Mouse (Mus musculus) stomach, embryonic 16.5 days (tissue): Measurements from ENCODE around the gene Bcas3. TPM values are rescaled to one million over a fixed set of nuclear protein-coding genes. Genes with fewer than 3 reads are reported as not detected.
A peak's percentile ranks its signal among the peaks of the same experiment; 100 is the strongest.

Experiments
- ATAC-seq: fragments of 200-750 bp; cut with Nextera tagmentation; 2 replicates; pipeline ENCODE4 v1.8.0; 2017; ENCODE audit warnings: moderate number of reproducible peaks, moderate TSS enrichment; ENCODE audit not compliant: insufficient read depth, low FRiP score
- H3K27ac ChIP-seq: fragments of 300-500 bp; sonication (generic); 2 replicates; pipeline ENCODE4 v1.5.1; 2014; ENCODE audit warnings: low read length
- H3K27me3 ChIP-seq: fragments of 300-500 bp; sonication (generic); 2 replicates; pipeline ENCODE4 v1.6.1; 2014; ENCODE audit warnings: low read length, control low read depth, mixed read lengths; ENCODE audit not compliant: control insufficient read depth, insufficient read depth
- H3K36me3 ChIP-seq: fragments of 300-500 bp; sonication (generic); 2 replicates; pipeline ENCODE4 v1.6.1; 2014; ENCODE audit warnings: low read length; ENCODE audit not compliant: control insufficient read depth, insufficient read depth
- H3K4me1 ChIP-seq: fragments of 300-500 bp; sonication (generic); 2 replicates; pipeline ENCODE4 v1.6.1; 2014; ENCODE audit warnings: low read length, control low read depth, mixed read lengths; ENCODE audit not compliant: control insufficient read depth, insufficient read depth
- H3K4me2 ChIP-seq: fragments of 300-500 bp; sonication (generic); 2 replicates; pipeline ENCODE4 v1.6.1; 2014; ENCODE audit warnings: low read depth, low read length, mixed read lengths
- H3K4me3 ChIP-seq: fragments of 300-500 bp; sonication (generic); replicated peaks from 2 replicates; pipeline ENCODE4 v1.5.1; 2014; ENCODE audit warnings: mild to moderate bottlenecking, low read length
- H3K9ac ChIP-seq: fragments of 300-500 bp; sonication (generic); 2 replicates; pipeline ENCODE4 v1.6.1; 2014; ENCODE audit warnings: low read length
- H3K9me3 ChIP-seq: fragments of 300-500 bp; sonication (generic); replicated peaks from 2 replicates; pipeline ENCODE4 v1.6.1; 2016; ENCODE audit warnings: low read length, control low read depth; ENCODE audit not compliant: control insufficient read depth
- WGBS: fragments of 180-500 bp; shearing (Covaris S2); extraction: QIAGEN DNeasy Blood & Tissue Kit; methylation state at CpG from one replicate; pipeline ENCODE4 v1.1.7; 2014; 5-methylcytosine and 5-hydroxymethylcytosine counted together
- polyA plus RNA-seq: library from polyadenylated mRNA; unstranded; fragments of >200 nt; fragmentation: Nextera tagmentation; extraction: Ambion mirVana; gene quantifications from 2 replicates; pipeline ENCODE4 v1.2.1, GENCODE M21; 2015

The Bcas3 gene
- polyA plus RNA-seq, 1 experiment from 2014 or later: 21.2 TPM

DNA sequence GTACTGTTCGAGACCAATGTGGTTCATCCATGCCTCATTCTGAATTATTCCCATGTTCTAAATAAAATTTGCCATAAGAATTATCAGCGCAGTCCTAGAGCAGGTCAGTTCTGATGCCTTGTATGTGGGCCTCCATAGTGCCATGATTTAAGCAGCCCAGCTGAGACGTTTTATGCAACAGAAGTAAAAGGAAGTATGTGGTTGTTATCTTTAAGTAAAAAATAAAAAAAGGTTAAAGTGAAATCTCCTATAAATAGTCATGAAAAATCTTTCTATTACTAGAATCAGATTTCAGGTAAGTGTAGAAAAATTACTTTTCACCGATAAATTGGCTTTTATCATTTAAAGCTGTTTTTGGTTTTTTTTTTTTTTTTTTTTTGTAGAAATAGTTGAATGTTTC, 290.1 kb downstream of the Bcas3 start:
- no peak overlapping the region for H3K4me3 ChIP-seq
- no peaks in the 10 kb centered on the region for H3K9me3 ChIP-seq
- peaks cover 15% of the 10 kb centered on the region for H3K4me1 ChIP-seq
- ATAC-seq: no peak
- H3K27me3 ChIP-seq: no peaks in the 10 kb centered on the region
- no peaks in the 10 kb centered on the region for H3K36me3 ChIP-seq
- H3K4me2 ChIP-seq: no peak overlapping the region
- H3K9ac ChIP-seq: no peak overlapping the region
- no peak overlapping the region for H3K27ac ChIP-seq
- 89% methylated on average over 4 of the region's 4 CpGs for WGBS

DNA sequence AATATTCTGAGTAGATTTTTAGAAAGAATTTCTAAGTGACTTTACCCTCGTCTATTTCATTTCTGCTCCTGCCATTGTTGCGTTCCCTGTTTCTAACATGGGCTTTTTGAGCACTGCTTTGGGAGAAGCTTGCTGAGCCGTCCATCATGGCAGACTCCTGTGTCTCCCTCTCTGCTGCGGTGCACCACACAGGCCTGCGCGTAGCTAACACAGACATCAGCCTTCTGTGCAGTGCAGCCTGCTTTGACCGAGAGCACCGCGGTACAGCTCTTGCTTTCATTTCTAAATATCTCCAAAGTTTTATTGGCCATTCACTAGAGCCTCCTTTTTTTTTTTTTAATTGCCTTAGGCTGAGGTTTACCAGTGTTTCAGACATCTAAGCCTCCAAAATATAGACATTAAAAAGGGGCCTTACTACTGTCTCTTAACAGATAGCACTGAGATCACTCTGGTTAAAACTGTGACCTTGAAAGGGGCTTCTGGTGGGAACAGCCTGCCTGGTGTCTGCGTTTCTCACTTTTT, 290.6 kb downstream of the Bcas3 start:
- Histone ChIP-seq H3K4me1 (peaks cover 15% of the 10 kb centered on the region), H3K4me3 (no peak overlapping the region), H3K9me3 (no peaks in the 10 kb centered on the region), H3K36me3 (no peaks in the 10 kb centered on the region), H3K27ac (no peak overlapping the region), H3K9ac (0 out of 2 replicates have a peak overlapping the region, but pooled peaks have one; percentile 13), H3K4me2 (no peak overlapping the region), H3K27me3 (no peaks in the 10 kb centered on the region)
- WGBS: 58% methylated on average over 10 of the region's 10 CpGs
- no peak for ATAC-seq

DNA sequence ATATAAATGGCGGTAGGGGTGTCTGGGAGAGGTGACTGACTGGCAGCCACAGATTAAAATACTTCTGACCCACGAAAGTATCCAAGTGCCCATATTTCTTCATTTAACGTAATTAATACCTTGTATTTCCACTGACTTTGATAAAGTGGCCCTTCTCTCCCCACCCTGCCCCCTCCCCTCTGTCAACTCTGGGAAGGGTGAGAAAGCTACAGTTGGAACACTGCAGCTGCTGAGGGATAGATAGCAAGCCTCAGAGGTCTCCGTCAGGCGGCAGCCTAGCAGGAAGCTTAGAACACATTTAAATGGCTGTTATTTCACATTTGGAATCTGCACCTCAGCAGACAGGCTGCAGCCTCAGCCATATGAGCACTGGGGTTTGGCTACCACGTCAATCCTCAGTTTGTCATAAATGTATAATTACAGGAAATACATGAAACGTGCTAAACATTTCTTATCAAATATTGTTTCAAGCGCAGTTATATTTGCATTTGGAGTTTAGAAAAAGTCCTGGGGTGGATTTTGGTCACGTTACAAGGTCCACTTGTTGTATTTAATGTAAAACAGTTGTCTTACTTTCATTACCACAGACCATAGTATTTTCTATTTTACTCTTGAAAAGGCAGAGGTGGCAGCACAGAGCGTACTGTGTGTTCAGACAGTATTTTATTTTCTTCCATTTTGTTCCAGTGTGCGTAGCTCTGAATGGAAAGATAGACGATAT, 291.2 kb downstream of the Bcas3 start:
- WGBS: 42% methylated on average over 12 of the region's 12 CpGs
- no peaks in the 10 kb centered on the region for H3K27me3 ChIP-seq
- H3K9me3 ChIP-seq: no peaks in the 10 kb centered on the region
- H3K36me3 ChIP-seq: no peaks in the 10 kb centered on the region
- H3K4me3 ChIP-seq: no peak overlapping the region
- no peak overlapping the region for H3K9ac ChIP-seq
- H3K4me2 ChIP-seq: no peak overlapping the region; the same call in 1 of the 2 replicates
- ATAC-seq: peak; percentile 60; the same call in 1 of the 2 replicates
- H3K27ac ChIP-seq: no peak overlapping the region
- H3K4me1 ChIP-seq: peaks cover 15% of the 10 kb centered on the region

DNA sequence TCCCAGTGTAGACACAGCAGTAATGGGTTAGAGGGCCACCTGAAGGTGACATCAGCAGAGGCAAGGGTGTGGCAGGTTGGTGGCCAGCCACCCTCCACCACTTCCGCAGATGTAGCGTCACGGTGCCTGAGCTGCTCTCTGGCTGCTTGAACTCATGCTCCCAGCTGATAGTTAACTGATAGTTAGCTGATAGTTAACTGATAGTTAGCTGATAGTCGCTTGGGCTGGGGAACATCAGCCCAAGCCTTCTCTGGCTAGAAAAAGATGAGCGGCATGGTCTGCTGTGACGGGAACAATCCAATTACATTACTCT, 291.7 kb downstream of the Bcas3 start:
- Histone ChIP-seq H3K36me3 (no peaks in the 10 kb centered on the region), H3K4me1 (peaks cover 15% of the 10 kb centered on the region), H3K9ac (no peak overlapping the region), H3K4me3 (no peak overlapping the region), H3K27ac (no peak overlapping the region), H3K9me3 (no peaks in the 10 kb centered on the region), H3K4me2 (no peak overlapping the region; the same call in 1 of the 2 replicates), H3K27me3 (no peaks in the 10 kb centered on the region)
- no peak; the same call in 1 of the 2 replicates for ATAC-seq
- 71% methylated on average over 6 of the region's 6 CpGs for WGBS

DNA sequence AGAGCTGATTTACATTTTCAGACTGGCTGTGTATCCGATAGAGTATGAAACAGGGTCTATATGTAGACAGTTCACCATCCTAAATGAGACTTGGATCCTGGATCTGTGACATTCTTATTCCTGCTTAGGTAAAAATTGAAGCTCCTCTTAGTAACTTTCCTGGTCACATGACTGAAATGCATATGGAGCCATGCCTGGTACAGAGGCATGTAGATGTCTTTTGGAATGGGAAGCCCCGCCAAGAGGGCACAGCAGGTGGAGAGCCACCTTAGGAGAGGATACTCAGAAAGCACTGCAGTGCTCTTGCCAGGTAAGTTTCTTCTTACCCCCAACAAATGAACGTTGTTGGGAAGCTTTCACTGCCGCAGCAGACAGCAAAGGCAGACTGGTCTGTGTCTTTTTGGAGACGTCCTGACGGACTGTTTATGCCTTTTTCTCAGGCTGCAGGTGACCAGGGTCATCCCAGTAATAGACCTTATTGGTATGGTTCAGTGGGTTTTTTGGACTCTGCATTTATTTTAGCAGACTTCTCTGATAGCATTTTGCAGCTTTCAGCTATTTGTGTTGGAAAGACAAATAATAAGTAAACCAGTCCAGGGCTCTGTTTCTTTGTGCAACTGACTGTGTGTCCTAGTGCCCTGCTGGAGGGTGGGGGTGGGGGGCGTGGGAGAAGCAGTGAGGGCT, 292.3 kb downstream of the Bcas3 start:
- 69% methylated on average over 7 of the region's 7 CpGs for WGBS
- no peak overlapping the region for H3K9ac ChIP-seq
- H3K4me1 ChIP-seq: peaks cover 11% of the 10 kb centered on the region
- H3K9me3 ChIP-seq: no peaks in the 10 kb centered on the region
- no peak overlapping the region for H3K27ac ChIP-seq
- no peak overlapping the region for H3K4me2 ChIP-seq
- no peak for ATAC-seq
- no peaks in the 10 kb centered on the region for H3K27me3 ChIP-seq
- H3K4me3 ChIP-seq: no peak overlapping the region
- no peaks in the 10 kb centered on the region for H3K36me3 ChIP-seq

DNA sequence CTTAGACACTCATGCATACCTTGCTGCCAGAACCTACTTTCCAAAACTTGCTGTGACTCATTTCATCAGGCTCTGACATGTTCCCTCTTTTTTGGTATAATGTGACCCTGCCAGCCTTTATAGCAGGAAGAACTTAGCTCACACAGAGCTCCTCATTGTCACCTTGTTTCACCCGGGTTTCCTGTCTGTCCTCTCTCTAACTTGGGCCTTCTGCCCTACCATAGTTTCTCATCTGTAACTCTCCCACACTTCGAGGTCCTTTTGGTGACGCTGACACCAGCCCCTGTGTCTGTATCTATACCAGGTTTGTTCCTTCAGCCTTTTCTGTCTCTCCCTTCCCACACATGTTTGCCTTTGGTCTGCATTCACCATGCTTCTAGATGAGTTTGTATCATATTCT, 295.9 kb downstream of the Bcas3 start:
- H3K9me3 ChIP-seq: no peaks in the 10 kb centered on the region
- H3K27me3 ChIP-seq: no peaks in the 10 kb centered on the region
- no peak overlapping the region for H3K4me3 ChIP-seq
- no peaks in the 10 kb centered on the region for H3K36me3 ChIP-seq
- 60% methylated on average over 3 of the region's 3 CpGs for WGBS
- H3K4me1 ChIP-seq: peaks cover 9% of the 10 kb centered on the region
- H3K4me2 ChIP-seq: no peak overlapping the region
- no peak overlapping the region for H3K9ac ChIP-seq
- no peak for ATAC-seq
- H3K27ac ChIP-seq: no peak overlapping the region

DNA sequence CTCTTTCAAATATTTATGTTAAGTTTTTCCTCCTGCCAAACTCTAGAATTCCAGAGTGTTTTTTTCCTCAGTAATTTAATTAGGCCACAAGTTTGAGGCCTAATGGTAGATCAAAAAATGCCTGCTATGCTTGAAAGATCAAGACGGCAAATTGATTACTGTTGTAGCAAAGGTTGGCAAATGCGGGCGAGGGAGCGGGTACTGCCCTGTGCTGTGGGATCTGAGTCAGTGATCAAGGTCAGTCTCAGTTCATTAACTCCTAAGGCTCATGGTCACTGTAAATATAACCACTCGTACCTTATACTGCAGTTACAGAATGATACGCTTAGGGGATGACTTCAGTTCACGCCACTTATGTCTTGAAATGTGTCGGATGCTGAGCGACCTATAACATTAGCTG, 296.4 kb downstream of the Bcas3 start:
- Histone ChIP-seq H3K9ac (no peak overlapping the region), H3K4me2 (no peak overlapping the region), H3K4me1 (peaks cover 4% of the 10 kb centered on the region), H3K4me3 (no peak overlapping the region), H3K36me3 (no peaks in the 10 kb centered on the region), H3K9me3 (no peaks in the 10 kb centered on the region), H3K27ac (no peak overlapping the region), H3K27me3 (no peaks in the 10 kb centered on the region)
- ATAC-seq: no peak
- WGBS: 64% methylated on average over 9 of the region's 9 CpGs

DNA sequence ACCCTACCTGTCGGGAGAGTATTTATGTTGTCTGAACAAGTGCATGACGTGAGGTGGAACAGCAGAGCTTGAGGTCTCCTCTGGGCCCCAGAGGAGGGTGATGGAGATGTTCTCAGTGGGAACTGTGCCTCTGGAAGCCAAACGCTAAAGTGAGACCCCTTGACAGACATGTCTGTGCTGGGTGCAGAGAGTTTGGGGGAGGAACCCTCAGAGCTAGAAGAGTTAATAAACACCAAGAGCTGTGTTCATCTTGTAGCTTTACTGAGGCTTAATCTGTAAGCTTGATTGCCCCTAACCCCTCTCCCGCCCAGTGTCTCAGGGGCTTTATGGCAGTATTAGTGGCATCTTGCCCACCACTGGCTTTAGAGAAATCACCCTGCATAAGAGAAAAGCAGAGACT, 304.5 kb downstream of the Bcas3 start:
- ATAC-seq: no peak
- WGBS: 70% methylated on average over 4 of the region's 4 CpGs
- H3K9ac ChIP-seq: no peak overlapping the region
- no peaks in the 10 kb centered on the region for H3K36me3 ChIP-seq
- no peaks in the 10 kb centered on the region for H3K9me3 ChIP-seq
- H3K4me2 ChIP-seq: no peak overlapping the region
- H3K4me3 ChIP-seq: no peak overlapping the region
- no peaks in the 10 kb centered on the region for H3K4me1 ChIP-seq
- no peaks in the 10 kb centered on the region for H3K27me3 ChIP-seq
- no peak overlapping the region for H3K27ac ChIP-seq

DNA sequence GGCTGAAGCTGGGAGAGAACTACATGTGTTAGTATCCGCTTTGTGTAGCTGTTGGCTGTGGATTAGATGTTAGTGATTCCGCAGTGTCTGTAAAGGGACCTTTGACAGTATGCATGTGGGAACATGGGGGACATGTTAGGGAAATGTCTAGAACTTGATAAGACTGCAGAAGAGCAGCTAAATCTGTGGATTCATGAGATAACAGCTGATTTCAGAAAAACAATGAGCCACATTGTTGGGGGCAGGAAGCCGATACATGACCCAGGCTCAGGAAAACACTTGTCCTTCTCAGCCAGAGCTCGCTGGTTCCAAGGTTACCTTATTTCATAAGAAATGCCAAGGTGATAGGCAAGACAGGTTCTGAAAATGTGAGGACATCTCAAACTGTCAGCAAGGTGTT, 307.3 kb downstream of the Bcas3 start:
- 86% methylated on average over 4 of the region's 4 CpGs for WGBS
- Histone ChIP-seq H3K9me3 (no peaks in the 10 kb centered on the region), H3K27me3 (no peaks in the 10 kb centered on the region), H3K4me2 (no peak overlapping the region), H3K27ac (no peak overlapping the region), H3K4me1 (no peaks in the 10 kb centered on the region), H3K4me3 (no peak overlapping the region), H3K36me3 (no peaks in the 10 kb centered on the region), H3K9ac (no peak overlapping the region)
- ATAC-seq: no peak
